Mouse (Mus musculus) embryonic fibroblast, embryonic 13.5 days (primary cell): ENCODE data around the gene Zic1.

ENCODE experiments used
- CTCF ChIP-seq: IDR thresholded peaks from 2 replicates; pipeline ENCODE4 v1.5.1; 2011; ENCODE audit warnings: mild to moderate bottlenecking, control low read depth, low read length, moderate library complexity, borderline replicate concordance; ENCODE audit not compliant: insufficient read depth
- POLR2A ChIP-seq: IDR thresholded peaks from 2 replicates; pipeline ENCODE4 v1.6.1; 2011; ENCODE audit warnings: low read depth, mild to moderate bottlenecking, control low read depth, low read length, moderate library complexity

DNA sequence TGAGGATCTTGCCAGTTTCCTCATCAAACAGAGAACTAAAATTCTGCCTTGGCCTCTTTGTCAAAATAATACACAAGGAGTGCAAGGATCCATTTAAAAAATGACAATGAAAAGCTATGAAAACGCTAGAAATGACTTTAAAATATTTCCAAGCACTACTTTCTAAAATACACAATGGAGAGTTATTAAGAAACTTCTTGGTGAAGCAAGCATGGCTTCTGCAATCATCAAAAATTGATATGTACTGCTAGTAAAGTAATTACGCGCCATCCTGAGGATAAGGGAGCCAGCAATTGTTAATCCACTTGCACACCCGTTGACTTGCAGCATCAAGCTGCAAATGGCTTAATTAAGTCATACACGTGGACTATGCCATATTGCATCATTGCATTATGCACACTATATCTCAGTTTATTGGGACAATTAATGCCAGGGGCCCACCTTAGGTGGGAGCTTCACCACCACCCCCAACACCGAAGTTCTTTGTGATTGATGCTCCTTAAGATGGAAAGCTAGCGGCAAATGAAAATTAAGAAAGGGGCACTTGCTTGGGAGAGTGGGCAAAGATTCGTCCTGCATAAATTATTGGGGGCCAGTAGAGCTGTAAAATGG is 35.0 kb upstream of the Zic1 start:
- TF ChIP-seq CTCF (no peak), POLR2A (no peak)
